Mouse (Mus musculus) embryo, embryonic 10.5 days (tissue): ENCODE data around the gene Six5.

ENCODE experiments used
- DNase-seq: peaks from one replicate; pipeline ENCODE4 v3.0.0-alpha.2; 2015; ENCODE audit warnings: low spot score

Six5 gene

DNA sequence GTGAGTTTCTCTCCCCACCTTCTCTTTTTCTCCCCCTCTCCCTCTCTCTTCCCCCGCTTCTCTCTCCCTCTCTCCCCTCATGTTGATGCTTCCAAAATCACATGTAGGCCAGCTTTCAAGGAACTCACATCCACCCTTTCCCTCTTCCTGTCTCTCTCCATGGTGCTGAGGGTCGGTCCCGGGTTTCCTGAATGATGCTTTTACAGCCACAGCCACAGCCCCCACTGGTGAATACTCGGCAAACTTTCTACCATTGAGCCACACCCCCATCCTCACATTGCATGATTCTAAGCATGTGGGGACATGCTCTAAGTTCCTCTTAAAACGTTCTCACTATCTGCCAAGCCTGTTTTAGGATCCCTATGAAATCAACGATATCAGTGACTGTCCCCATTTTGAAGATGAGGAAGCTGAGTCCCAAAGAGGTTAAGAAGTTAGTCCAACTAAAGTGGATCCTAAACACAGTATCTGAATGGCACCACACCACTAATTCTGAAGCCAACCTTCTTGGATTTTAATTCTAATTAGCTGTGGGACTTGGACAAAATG is 53.2 kb downstream of the Six5 start:
- no peak for DNase-seq
